Mouse (Mus musculus): ENCODE measurements around the gene Atp5e. TPM values are rescaled to one million over a fixed set of nuclear protein-coding genes. Genes with fewer than 3 reads are reported as not detected.

The Atp5e gene
- total and polyA plus RNA-seq, 3 experiments = 251 to 699 (median 673) TPM

DNA sequence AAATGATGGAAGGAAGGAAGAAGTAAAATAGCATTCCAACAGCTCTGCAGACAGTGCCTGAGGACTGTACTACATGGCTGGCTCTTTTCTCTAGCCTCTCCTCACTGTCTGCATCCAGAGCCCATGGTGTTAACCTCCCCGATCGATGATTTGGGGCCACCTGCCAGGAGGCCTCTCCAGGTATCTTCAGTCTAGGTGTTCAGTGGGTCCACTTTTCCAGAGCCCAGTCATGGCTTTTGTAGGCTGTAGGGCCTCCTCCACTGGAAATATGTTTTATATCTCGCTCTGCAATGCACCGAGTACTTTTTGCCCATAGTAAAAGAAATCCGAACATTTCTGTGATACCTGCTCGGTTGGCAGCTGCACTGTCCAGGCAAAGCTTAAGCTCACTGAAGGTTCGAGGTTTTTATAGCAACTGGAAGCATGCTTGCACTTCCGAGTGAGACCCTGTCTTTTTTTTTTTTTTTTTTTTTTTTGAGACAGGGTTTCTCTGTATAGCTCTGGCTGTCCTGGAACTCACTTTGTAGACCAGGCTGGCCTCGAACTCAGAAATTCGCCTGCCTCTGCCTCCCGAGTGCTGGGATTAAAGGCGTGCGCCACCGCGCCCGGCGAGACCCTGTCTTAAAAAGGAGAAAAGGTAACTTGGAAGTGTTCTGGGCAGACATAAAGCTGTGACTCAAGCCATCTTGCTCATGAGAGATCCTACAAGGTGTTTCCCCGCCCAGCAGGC, 48.7 kb downstream of the Atp5e start:
- dilution Hi-C loops (cut with MboI; ENCODE audit: extremely low pct_ligation_motif_present, extremely low pct_unique_long_range_greater_than_20kb, low sequenced_read_pairs) = no loop called here
- Histone ChIP-seq H3K9ac (ENCODE audit: insufficient read depth, low read depth) (no peak overlapping the region), H3K4me2 (ENCODE audit: insufficient read depth, low read depth, poor library complexity, severe bottlenecking) (no peak overlapping the region), H3K4me1 (ENCODE audit: control insufficient read depth in 1 of 2, insufficient read depth in 2 of 2) (peaks cover 7 to 25% of the 10 kb centered on the region in 2 experiments; a peak in 3 of 4 replicates), H3K36me3 (replicated peaks in 1 of 2; ENCODE audit: control insufficient read depth in 1 of 2, insufficient read depth in 1 of 2, low read length in 1 of 2) (peaks cover 7 to 28% of the 10 kb centered on the region in 2 experiments), H3K79me2 (replicated peaks; ENCODE audit: control insufficient read depth, extremely low read depth, insufficient read depth, poor library complexity, severe bottlenecking) (peaks cover 8% of the 10 kb centered on the region; the same call in 1 of the 2 replicates), H3K4me3 (replicated peaks in 1 of 3; ENCODE audit: low read depth in 2 of 3, low read length in 2 of 3, poor library complexity in 1 of 3) (peak overlapping the region in 1 of 3 experiments; percentile 86), H3K27me3 (replicated peaks) (no peaks in the 10 kb centered on the region), H3K9me3 (replicated peaks; ENCODE audit: low read length) (no peaks in the 10 kb centered on the region), H3K27ac (ENCODE audit: insufficient read depth, low read depth) (no peak overlapping the region)
- TF ChIP-seq KAT2A (IDR thresholded peaks at IDR 0.05; ENCODE audit: insufficient replicate concordance, low read length) (no peak), ELF1 (IDR thresholded peaks at IDR 0.05; ENCODE audit: low read depth, low read length) (no peak), ZKSCAN1 (IDR thresholded peaks at IDR 0.05; ENCODE audit: borderline replicate concordance, low read depth, low read length) (no peak), TBP (conservative IDR thresholded peaks at IDR 0.05; ENCODE audit: low read depth, low read length) (peak; percentile 65), NELFE (IDR thresholded peaks at IDR 0.05; ENCODE audit: low read depth, low read length) (no peak), MAFK (IDR thresholded peaks at IDR 0.05; ENCODE audit: insufficient replicate concordance, low read length) (no peak), MAZ (IDR thresholded peaks at IDR 0.05; ENCODE audit: low read depth, low read length) (no peak), ZNF384 (IDR thresholded peaks at IDR 0.05; ENCODE audit: low read depth, low read length) (peak; percentile 79)
- no peak for DNase-seq (ENCODE audit: extremely low read depth)
- in situ Hi-C loops (cut with MboI; ENCODE audit: low pct_ligation_motif_present, low pct_unique_long_range_greater_than_20kb, low sequenced_read_pairs) = no loop called here

DNA sequence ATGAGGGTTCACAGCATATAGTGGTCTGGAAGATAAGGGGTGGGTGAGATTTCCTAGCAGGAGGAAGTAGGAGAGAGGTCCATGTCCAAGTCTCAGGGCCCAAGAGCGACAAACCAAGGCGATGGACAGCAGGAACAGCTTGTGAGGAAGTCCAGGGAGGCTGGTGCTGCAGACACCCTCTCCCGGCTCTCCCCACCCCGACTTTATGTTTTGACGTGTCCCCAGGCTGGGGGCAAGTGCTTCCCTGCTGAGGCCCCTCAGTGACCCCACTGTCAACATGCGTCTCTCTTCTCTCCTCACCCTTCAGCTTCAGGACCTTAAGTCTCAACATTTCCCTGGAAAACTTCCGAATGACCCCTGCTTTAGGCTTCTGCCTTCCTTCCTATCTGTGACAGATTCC, 50.8 kb downstream of the Atp5e start:
- TF ChIP-seq UBTF (IDR thresholded peaks at IDR 0.05; ENCODE audit: low read depth, low read length) = no peak
- no peak for TF ChIP-seq JUN (IDR thresholded peaks at IDR 0.05; ENCODE audit: insufficient read depth, low read depth, low read length)
- TF ChIP-seq ZNF384 (IDR thresholded peaks at IDR 0.05; ENCODE audit: low read depth, low read length) = no peak
- no peak for TF ChIP-seq PAX5 (IDR thresholded peaks at IDR 0.05; ENCODE audit: low read length)
- TF ChIP-seq IRF4 (IDR thresholded peaks at IDR 0.05; ENCODE audit: low read depth, low read length) = no peak
- TF ChIP-seq BHLHE40 (IDR thresholded peaks at IDR 0.05; ENCODE audit: low read depth, low read length) = no peak
- no peak for TF ChIP-seq POLR2A (IDR thresholded peaks at IDR 0.05; ENCODE audit: low read depth, low read length)
- TF ChIP-seq ELF1 (IDR thresholded peaks at IDR 0.05; ENCODE audit: low read depth, low read length) = no peak
- no peak for TF ChIP-seq TBP (conservative IDR thresholded peaks at IDR 0.05; ENCODE audit: low read depth, low read length)
- no peak for TF ChIP-seq SIN3A (IDR thresholded peaks at IDR 0.05; ENCODE audit: low read length)
- TF ChIP-seq RCOR1 (conservative IDR thresholded peaks at IDR 0.05; ENCODE audit: low read depth, low read length) = no peak
- no peak for TF ChIP-seq HCFC1 (IDR thresholded peaks at IDR 0.05; ENCODE audit: low read depth, low read length)
- no peak for TF ChIP-seq MAZ (IDR thresholded peaks at IDR 0.05; ENCODE audit: low read depth, low read length)
- no peak for TF ChIP-seq CHD2 (IDR thresholded peaks at IDR 0.05; ENCODE audit: low read length)
- TF ChIP-seq MAFK (IDR thresholded peaks at IDR 0.05; ENCODE audit: insufficient replicate concordance, low read length) = no peak
- TF ChIP-seq ZKSCAN1 (IDR thresholded peaks at IDR 0.05; ENCODE audit: borderline replicate concordance, low read depth, low read length) = no peak
- TF ChIP-seq ZMIZ1 (IDR thresholded peaks at IDR 0.05; ENCODE audit: low read depth, low read length) = no peak
- no peak for TF ChIP-seq RAD21 (IDR thresholded peaks at IDR 0.05; ENCODE audit: low read depth, low read length)
- TF ChIP-seq ZC3H11A (IDR thresholded peaks at IDR 0.05; ENCODE audit: low read depth, low read length) = no peak
- Histone ChIP-seq H3K9ac (ENCODE audit: insufficient read depth, low read depth) (no peak overlapping the region), H3K27me3 (replicated peaks) (no peaks in the 10 kb centered on the region), H3K79me2 (replicated peaks; ENCODE audit: control insufficient read depth, extremely low read depth, insufficient read depth, poor library complexity, severe bottlenecking) (peaks cover 8% of the 10 kb centered on the region; the same call in 1 of the 2 replicates), H3K4me3 (replicated peaks in 1 of 3; ENCODE audit: low read depth in 2 of 3, low read length in 2 of 3, poor library complexity in 1 of 3) (no peak overlapping the region), H3K27ac (ENCODE audit: insufficient read depth, low read depth) (no peak overlapping the region), H3K4me2 (ENCODE audit: insufficient read depth, low read depth, poor library complexity, severe bottlenecking) (no peak overlapping the region), H3K9me3 (replicated peaks; ENCODE audit: low read length) (no peaks in the 10 kb centered on the region), H3K36me3 (replicated peaks in 1 of 2; ENCODE audit: control insufficient read depth in 1 of 2, insufficient read depth in 1 of 2, low read length in 1 of 2) (peaks cover 0 to 9% of the 10 kb centered on the region in 2 experiments), H3K4me1 (ENCODE audit: control insufficient read depth in 1 of 2, insufficient read depth in 2 of 2) (peaks cover 7 to 19% of the 10 kb centered on the region in 2 experiments; a peak in 3 of 4 replicates)
- DNase-seq (ENCODE audit: extremely low read depth) = no peak
- in situ Hi-C loops (cut with MboI; ENCODE audit: low pct_ligation_motif_present, low pct_unique_long_range_greater_than_20kb, low sequenced_read_pairs) (no loop called here), dilution Hi-C loops (cut with MboI; ENCODE audit: extremely low pct_ligation_motif_present, extremely low pct_unique_long_range_greater_than_20kb, low sequenced_read_pairs) (no loop called here)
